Mouse (Mus musculus): ENCODE results near the gene Dlec1.
A peak's percentile ranks its signal among the peaks of the same experiment; 100 is the strongest.

The Dlec1 gene

DNA sequence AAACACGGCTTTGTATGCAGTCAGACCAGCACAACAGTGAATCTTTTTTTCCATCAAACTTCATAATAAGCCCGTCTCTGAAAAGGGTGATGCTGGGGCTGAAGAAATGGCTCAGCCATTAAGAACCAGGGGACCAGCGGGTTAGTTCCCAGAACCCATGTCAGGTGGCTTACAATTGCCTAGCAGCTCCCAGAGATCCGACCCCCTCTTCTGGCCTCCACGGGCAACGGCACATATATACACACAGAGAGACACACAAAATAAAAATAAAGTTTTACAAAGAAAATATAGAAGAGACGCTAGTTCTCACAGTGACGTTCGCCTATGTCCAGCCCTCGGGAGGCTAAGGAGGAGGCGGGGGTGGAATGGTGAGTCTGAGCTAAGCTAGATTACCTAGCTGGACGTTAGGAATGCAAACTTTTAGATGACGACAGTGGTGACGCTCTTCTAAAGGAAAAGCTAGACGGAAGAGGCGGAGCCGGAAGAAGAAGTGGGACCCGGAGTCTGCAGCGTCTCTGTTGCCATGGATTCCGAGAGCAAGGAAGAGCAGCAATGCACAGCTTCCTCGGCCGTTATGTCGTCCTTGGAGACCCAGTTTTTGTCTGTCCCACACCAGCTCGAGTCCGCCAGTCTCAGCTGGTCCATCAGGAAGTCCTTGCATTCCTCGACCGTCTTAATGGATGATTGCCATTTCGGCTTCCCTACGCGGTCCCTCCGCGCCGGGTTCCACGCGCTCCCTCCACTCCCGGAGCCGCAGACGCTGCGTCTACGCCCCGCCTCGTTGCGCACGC lies at the start of gene Dlec1:
Gene Dlec1, plus strand, starts transcription at position 487 of the 791 bp plus-strand sequence.
- DNase-seq (ENCODE audit: low spot score), result peak; percentile 52

DNA sequence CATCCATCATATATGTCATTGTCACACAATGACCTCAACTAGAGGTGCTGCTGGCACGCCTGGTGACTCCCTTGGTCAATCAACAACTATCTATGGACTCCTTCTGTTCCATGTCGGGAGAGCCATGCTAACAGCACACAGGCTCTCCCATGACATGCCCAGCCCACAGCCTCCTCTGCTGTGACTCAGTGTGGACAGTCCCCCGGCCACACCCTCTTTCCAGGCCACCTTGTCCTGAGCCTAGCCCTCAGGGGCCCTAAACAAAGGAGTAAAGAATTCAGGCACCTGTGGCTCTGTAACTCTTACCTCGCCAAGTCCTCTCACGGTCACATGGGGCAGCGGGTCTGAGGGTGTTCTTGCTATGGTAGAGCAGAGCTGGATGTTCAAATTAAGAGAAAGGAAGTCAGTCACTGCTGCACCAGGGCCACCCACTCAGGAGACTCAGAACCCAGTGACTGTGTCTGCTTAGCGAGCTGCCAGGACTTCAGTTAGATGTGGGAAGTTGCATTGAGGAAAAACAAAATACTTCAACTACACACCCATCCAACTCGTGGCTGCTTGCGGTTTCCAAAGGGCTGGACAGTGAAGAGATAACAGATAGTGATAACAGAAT lies 48.2 kb upstream of the Dlec1 start:
- no peak for DNase-seq (ENCODE audit: low spot score)

DNA sequence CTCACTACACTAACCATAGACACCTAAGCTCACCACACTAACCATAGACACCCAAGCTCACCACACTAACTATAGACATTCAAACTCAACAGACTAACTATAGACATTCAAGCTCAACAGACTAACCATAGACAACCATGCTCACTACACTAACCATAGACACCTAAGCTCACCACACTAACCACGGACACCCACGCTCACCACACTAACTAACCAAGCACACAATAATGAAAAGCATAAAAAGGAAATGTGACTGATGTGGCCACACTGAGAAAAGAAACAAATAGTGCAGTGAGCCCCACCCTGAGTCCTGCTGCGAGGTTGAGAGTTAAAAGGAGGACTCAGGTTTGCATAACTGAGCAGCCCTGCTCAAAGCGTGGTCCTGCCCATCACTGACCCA lies 46.9 kb upstream of the Dlec1 start:
- no peak for DNase-seq (ENCODE audit: low spot score)

DNA sequence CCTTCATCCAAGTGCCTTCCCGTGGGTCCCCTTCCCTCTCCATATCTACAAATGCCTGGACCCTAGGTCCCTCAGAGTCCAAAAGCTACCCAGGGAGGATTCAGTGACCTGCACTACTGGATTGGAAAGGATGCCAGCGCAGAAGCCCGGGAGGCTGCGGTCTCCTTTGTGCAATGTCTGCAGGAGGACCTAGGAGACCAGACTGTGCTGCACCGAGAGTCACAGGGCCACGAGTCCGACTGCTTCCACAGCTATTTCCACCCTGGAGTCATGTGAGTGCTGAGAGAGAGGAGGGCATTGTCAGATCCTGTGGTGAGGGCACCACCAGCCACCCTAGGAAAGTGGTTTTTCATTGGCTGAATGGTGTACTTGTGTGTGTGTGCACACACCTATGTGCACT lies 44.0 kb upstream of the Dlec1 start:
- DNase-seq (ENCODE audit: low spot score), result no peak

DNA sequence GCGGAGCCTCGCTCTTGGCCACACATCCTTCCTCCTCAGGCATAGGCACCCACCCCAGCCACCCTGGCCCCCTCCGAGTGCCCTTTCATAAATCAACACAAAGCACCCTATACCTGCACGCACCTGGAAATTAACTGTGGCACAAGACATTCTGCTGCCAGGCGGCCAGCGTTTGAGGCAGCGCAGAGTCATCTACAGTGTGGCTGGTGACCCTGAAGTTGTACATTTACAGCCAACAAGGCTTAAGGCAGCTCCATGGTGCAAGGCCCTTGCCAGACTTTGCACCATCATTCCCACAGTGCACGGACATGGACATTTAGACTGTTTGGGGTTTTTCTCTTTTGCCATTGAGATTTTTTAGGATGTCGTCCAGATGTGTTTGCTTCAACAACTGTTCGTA lies 41.6 kb upstream of the Dlec1 start:
- DNase-seq (ENCODE audit: low spot score), result no peak

DNA sequence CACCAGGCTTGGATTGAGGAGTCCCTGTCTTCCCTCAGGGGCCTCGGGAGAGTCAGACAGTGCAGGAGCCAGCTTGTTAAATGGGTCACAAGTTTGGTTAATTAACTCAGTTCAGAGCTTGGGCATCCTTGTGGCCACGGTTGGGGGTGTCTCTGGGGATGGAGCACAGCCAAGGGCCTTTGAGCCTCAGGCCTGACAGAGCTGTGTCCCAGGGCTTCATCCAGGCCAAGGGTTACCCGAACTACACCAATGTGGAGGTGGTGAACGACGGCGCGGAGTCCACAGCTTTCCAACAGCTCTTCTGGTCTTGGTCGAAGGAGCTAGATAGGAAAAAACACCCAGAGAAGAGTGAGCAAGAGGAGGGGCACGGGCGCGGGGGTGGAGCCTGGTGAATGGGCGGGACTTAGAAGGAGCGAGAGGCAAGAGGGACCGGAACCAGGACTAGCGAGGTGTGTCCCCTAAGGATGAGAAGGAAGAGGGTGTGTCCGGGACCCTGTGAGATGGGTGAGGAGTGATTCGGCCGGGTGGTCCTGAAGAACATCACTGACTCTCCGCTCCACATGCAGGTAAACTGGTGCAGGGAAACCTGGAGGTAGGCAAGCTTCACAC lies 39.1 kb upstream of the Dlec1 start:
- DNase-seq (ENCODE audit: low spot score), result no peak

DNA sequence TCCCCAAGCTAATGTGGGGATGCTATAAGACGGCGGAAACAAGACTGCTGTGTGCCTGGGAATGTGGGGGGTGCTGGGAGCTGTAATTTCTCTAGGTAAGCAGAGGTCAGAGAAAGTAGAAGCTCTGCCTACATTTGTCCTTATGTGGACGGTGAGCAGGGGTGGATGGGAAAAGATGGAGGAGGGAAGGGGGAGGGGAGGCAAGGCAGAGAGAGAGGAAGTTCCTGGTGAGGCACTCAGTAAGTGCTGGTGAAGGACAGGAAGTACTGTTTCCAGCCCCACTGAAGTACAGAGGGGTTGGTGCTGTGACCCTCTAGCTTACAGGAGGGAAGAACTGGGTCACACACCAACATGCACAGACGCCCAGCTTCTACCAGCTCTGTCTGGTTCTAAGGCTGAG lies 38.0 kb upstream of the Dlec1 start:
- no peak for DNase-seq (ENCODE audit: low spot score)

DNA sequence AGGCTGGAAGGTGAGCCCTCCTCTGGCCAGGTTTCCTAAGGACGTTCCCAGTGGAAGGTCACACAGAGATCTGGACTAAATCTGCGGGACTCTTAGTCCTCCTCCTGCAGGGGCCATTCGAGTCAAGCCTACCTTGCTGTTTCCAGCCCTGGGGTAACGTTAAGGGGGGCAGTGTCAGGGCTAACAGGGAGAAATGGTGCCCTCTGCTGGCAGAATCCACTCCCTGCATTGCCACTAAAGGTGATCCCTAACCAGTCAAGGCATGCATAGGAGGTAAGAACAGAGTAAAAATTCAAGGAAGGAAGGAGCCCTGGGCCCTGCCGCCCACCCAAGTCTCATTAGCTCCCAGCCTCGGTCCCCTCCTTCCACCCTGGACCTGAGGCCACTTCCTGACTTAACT lies 34.7 kb upstream of the Dlec1 start:
- DNase-seq (ENCODE audit: low spot score), result peak; percentile 79

DNA sequence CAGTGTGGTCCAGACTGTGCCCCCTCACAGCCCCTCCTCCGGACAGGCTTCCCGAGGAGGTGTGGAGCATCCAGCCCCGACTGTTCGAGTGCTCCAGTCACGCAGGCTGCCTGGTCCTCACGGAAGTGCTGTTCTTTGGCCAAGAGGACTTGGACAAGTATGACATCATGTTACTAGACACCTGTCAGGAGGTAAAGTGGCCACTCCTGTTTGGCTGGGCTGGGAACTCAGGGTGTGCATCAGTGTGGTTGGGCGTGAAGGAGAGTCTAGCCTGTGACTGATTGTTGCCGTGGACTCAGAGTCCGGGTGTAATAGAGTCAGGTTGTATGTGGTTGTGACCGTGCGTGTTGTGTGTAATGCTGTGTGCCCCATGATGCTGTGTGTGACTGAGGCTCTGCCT lies 34.0 kb upstream of the Dlec1 start:
- no peak for DNase-seq (ENCODE audit: low spot score)

DNA sequence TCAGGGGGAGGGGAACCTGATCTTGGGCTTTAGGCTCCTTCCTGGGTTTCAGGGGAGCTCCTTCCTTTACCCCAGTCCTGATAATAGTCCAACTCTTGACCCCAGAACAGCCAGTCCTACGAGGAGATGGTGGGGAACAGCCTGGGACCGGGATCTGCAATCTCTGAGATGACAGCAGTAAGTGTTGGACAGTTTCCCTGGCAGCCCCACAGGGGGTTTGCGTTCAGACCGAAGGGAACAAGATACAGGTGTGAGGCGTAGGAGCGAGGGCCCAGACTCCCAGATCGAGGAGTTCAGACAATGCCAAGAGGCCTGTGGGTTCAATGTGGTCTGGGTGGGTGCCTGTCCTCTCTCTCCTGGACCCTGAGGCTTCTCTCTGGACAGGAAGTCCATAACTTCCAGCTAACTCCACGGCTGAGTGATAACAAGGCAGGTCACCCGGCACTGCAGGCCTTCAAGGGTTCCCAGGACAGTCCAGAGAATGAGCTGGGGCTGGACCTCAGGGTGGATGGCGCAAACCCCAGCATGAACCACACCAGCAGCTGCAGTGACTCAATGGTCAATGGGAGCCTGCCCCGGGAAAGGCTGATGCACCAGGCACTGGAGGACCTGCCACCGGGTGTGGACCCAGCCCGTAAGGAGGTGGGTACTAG lies 32.0 kb upstream of the Dlec1 start:
- no peak for DNase-seq (ENCODE audit: low spot score)

DNA sequence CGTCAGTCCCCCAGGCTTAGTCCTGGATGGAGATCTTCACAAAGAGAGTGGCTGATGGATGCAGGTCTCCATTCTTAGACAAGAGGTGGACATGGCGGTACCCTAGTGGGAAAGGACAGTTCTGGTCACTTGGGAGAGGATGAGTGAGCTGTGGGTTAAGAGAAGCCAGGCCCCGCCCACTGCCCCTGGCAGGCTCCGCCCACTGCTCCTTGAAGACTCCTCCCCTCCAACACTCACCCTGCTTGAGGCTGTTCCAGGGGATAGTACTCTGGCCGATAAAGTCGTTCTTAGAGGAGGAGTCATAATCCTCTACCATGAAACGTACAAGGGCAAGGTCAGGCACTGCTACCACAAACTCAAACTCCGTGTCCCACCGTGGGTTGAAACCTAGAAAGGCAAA lies 30.5 kb upstream of the Dlec1 start:
- no peak for DNase-seq (ENCODE audit: low spot score)

DNA sequence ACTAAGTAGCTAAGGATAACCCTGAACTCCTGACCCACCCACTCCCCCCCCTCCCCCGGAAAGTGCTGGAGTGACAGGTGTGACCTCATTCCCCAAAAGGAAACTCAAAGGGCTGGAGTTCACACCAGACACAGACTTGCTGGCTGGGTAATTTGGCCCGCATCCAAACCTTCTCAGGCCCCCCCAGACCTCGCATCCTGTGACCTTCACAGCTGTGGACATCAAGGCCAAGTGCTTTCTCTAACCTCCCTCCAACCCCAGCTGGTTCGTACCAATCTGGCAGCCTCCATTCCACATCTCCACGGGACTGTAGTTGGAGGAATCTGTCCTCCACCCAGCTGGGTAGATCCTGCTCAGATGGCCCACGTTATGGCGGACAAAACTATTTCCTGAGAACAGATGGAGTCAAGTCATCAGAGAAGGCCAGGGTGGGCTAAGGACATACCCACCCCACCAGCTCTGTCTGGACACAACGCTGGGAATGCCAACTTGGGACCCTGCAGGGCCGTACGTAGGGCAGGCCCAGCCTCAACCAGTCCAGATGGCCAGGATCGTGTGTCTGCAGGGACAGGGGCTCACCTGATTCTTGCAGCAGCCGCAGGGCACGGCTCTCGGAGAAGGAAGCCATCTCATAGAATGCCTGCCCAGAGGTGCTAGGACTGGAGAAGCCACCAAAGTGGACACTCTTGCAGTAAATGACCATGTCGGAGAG lies 28.9 kb upstream of the Dlec1 start:
- no peak for DNase-seq (ENCODE audit: low spot score)

DNA sequence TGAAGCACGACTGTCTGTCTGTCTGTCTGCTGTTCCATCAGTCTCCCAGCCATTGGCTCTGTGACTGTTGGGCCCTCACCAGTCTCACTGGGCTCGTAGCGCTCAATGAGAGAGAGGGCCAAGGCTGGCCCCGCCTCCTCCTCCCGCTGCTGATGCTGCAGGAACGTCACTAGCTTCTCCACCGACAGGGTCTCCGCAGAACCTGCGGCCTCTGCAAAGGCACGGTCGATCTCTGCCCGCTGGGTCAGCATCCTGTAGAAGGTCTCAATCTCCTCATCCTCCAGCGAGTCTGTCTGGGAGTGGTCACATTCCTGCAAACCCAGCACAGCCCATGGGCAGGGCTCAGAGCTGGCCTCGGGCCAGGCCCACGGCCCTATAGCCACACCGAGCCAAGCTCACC lies 26.6 kb upstream of the Dlec1 start:
- DNase-seq (ENCODE audit: low spot score), result no peak

DNA sequence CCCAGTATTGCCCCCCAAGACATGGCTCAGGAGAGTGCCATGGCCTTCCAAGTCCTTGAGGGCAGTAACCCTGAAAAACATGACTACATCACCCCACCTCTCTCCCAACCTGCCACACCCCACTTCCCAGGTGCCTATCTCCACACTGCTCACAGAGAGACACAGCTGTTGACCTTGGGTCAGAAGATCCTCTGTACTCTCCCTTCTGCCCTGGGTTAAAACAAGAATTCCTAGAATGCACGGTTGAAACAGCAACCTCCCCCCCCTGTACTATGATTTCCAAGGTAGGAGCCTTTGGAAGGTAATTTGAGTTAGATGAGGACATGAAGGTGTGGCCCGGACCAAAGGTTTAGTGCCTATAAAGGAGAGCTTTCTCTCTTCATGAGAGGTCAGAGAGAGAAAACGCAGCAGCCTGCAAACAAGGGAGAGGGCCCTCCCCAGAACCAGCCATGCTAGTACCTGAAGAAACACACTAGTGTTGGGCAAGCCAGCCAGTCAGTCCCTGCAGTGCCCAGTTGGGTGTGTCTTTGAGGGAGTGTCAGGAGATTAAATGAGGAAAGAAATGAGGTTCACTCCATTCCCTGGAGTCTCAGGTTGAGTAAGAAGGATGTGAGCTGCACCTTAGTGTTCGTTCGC lies 22.1 kb upstream of the Dlec1 start:
- DNase-seq (ENCODE audit: low spot score), result no peak

DNA sequence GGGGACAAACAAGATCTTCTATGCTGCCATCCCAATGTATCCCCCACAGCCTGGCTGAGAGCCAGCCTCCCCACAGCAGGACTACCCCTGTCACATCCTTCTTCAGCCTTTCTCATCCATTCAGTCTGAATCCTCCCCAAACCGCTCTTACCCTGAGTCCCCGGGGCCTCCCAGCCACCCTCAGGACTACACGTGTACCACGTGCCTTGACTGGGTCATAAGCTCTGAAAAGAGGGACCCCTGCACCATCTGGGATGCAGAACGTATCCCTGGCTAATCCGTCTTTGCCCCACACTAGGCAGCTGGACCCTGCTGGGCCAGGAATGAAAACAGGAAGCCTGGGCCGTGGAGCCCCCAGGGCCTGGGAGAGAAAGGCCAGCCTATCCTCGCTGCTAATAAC lies 20.2 kb upstream of the Dlec1 start:
- no peak for DNase-seq (ENCODE audit: low spot score)

DNA sequence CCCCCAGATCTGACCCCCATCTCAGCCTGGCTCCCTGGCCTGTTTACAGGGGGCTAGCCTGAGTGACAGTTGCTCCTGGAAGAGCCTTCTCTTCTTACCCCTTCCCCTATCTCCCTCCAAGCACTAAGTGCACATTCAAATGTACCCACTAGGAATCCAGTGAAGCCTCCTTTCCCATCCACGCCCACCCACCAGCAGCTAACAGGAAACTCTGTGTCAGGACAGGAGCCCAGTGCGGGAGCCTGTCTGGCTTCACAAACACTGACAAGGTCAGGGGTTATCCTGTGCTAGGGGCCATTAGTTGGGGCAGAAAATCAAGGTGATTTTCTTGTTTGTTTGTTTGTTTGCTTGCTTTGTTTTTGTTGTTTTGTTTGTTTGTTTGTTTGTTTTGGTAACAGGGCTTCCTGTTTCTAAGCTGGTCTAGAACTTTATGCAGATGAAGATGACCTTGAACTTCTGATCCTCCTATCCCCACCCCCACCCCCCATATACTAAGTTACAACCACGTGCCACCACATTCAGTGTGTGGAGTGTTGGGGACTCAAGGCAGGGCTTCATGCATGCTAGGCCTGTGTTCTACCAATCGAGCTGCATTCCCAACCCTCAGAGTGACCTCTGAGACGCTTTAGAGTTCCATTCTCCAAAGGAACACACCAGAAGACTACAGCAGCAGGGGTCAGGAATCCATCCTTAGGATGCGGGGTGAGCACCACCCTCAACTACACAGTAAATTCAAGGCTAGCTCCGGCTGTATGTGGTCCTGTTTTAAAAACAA lies 19.4 kb upstream of the Dlec1 start:
- DNase-seq (ENCODE audit: low spot score), result no peak

DNA sequence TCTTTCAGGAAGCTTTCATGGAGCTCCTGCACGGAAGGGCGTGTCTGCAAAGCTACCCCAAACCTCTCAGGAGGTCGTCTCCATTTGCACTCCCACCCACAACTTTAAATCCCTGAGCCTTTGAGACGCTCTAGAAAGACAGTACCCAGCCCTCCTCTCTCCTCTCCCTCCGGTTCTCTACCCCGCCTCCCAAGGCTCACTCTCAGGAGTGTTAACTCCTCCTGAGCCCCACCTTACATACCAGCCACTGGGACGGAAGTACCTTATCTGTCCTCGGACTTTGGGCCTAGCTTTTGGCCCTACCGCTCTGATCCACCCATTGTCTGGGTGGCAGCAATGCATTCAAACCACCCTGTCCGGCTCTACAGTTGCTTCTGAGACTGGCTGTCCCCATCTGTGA lies 18.3 kb upstream of the Dlec1 start:
- DNase-seq (ENCODE audit: low spot score), result no peak

DNA sequence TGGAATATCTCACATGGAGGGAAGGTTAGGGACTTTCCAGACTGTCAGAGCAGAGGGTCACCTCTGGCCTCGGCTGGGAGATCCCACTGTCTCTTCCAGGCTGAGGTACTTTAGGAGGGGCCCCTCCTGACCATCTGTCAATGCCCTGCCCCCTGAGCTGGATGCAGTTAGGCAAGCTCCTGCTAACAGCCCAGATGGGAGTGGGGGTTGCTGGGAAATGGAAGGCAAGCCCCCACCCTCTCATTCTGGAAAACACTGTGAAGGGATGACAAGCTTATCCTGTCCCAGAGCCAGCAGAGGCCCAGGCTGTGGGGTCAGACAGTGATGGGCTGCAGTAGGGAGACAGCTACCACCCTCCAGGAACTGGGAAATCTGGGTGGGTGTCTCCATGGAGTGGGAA lies 15.8 kb upstream of the Dlec1 start:
- no peak for DNase-seq (ENCODE audit: low spot score)

DNA sequence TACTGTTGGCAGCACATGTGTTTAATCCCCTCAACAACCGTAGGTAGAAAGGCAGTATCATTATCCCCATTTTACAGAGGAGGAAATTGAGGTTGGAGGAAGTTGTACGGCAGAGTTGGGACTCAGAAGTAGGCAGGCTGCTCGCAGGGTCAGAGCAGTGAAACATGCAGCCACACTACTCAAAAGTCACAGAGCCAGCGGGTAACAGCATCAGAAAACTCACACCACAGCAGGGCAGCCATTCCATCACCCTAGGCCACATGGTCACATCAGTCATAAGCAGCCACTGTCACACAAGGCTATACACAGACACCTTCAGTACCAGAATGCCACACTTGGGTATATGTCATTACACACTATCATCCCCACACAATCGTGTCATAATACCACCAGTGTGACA lies 15.0 kb upstream of the Dlec1 start:
- DNase-seq (ENCODE audit: low spot score), result no peak

DNA sequence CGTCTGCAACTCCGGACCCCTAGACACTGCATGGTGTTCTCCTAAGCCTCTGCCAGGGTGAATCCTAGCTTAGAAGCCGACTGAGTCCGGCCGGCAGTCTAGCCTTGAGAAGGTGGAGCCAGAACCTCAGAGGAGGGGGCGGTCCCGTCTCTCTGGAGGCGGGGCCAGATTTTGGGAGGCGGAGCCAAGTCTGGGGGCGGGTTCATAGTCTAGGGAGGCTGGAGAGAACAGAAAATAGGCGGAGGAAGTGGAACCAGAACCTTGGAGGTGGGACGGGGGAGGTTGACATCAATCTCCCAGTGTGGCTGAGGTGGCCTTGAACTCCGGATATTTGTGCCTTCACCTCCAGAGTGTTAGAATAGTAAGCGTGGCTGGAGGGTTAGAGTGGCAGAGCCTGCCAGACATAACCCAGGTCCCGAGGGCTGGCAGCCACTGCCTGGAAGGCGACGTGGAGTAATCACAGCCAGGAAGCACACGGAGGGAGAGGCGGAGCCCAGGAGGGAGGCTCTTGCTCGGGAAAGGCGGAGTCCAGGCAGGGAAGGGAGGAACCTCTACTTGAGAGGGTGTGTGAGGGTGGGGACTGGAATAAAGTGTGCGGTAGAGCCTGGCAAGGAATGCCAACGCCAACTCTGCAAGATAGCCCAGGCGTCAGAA lies 14.0 kb upstream of the Dlec1 start:
- peak; percentile 91 for DNase-seq (ENCODE audit: low spot score)

DNA sequence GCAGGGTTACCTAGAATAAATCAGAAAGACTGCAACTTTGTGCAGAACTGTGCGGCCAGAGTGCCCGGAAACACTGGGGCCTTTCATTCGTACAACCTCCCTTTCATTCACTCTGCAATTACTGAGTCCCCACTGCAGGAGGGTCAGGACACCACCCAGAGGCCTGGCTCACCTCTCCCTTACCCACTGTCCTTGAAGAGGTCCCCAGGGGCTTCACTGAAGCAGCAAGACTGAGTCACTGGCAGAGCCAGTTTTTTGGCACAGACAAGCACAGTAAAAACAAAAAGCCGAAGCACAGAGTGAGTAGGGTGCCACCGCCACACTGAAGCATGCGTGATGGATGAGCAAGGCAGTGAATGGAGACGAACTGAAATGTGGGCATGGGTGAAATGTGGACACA lies 12.8 kb upstream of the Dlec1 start:
- no peak for DNase-seq (ENCODE audit: low spot score)
